Mouse (Mus musculus) kidney, adult 2 months (tissue): ENCODE results near the gene Rab11fip2. TPM values are rescaled to one million over a fixed set of nuclear protein-coding genes. Genes with fewer than 3 reads are reported as not detected.

ENCODE experiments used
- DNase-seq: peaks from one replicate; pipeline ENCODE4 v3.0.0; 2021
- H3K27ac ChIP-seq: fragments of 200-500 bp; 2 replicates; pipeline ENCODE4 v1.5.1; 2012; ENCODE audit warnings: low read depth, low read length, control low read depth, inconsistent platforms; ENCODE audit not compliant: insufficient read depth
- H3K27me3 ChIP-seq: fragments of 200-500 bp; replicated peaks from 2 replicates; pipeline ENCODE4 v1.6.1; 2012; ENCODE audit warnings: mild to moderate bottlenecking, moderate library complexity, low read length, inconsistent platforms; ENCODE audit not compliant: control insufficient read depth, insufficient read depth
- H3K36me3 ChIP-seq: fragments of 200-500 bp; 2 replicates; pipeline ENCODE4 v1.6.1; 2012; ENCODE audit warnings: mild to moderate bottlenecking, moderate library complexity, low read length, inconsistent platforms; ENCODE audit not compliant: control insufficient read depth, insufficient read depth
- H3K4me1 ChIP-seq: fragments of 200-500 bp; 2 replicates; pipeline ENCODE4 v1.6.1; 2011; ENCODE audit warnings: low read length; ENCODE audit not compliant: control insufficient read depth, insufficient read depth
- H3K4me3 ChIP-seq: fragments of 200-500 bp; 2 replicates; pipeline ENCODE4 v1.5.1; 2011; ENCODE audit warnings: mild to moderate bottlenecking, low read depth, low read length, control low read depth; ENCODE audit not compliant: insufficient read depth
- CTCF ChIP-seq: fragments of 200-500 bp; conservative IDR thresholded peaks from 2 replicates; pipeline ENCODE4 v1.5.1; 2011; ENCODE audit warnings: low read depth, mild to moderate bottlenecking, control low read depth, low read length, moderate library complexity, mixed read lengths; ENCODE audit not compliant: insufficient read depth, insufficient read length
- POLR2A ChIP-seq: fragments of 200-500 bp; IDR thresholded peaks from one replicate; pipeline ENCODE4 v1.6.1; 2011; ENCODE audit warnings: low read depth, low read length, control low read depth
- WGBS: fragments of 180-500 bp; shearing (Covaris S2); methylation state at CpG from one replicate; pipeline ENCODE4 v1.1.7; 2018; 5-methylcytosine and 5-hydroxymethylcytosine counted together
- polyA plus RNA-seq: library from polyadenylated mRNA; depleted of rRNA; stranded (reverse); fragments of >200 nt; gene quantifications from 2 replicates; pipeline ENCODE4 v1.2.3, GENCODE M21; 2012

Rab11fip2 gene
- polyA plus RNA-seq, 1 experiment, result 5.3 TPM

DNA sequence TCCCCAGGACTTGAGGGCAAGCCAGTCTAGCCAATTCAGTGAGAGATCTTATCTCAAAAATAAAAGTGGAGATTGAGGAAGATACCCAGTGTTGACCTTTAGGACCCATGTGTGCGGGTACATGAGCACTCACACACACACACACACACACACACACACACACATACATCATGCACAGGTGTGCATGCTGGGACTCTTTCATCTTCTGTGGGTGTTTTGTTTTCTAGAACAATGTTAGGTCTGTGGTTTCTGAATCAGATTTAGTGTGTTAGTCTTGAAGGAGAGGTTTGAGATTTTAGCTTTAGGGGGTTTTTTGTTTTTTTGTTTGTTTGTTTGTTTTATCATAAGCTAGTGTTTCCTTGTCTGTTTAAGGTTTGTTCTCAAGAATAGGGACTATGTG lies 17.3 kb downstream of the Rab11fip2 start:
- no peak for TF ChIP-seq CTCF
- no peak for TF ChIP-seq POLR2A
- DNase-seq, result no peak
- Histone ChIP-seq H3K27ac (no peak overlapping the region), H3K27me3 (no peaks in the 10 kb centered on the region), H3K36me3 (no peaks in the 10 kb centered on the region), H3K4me3 (no peak overlapping the region), H3K4me1 (no peaks in the 10 kb centered on the region)
- WGBS, result 90% methylated on average over 1 of the region's 1 CpGs

DNA sequence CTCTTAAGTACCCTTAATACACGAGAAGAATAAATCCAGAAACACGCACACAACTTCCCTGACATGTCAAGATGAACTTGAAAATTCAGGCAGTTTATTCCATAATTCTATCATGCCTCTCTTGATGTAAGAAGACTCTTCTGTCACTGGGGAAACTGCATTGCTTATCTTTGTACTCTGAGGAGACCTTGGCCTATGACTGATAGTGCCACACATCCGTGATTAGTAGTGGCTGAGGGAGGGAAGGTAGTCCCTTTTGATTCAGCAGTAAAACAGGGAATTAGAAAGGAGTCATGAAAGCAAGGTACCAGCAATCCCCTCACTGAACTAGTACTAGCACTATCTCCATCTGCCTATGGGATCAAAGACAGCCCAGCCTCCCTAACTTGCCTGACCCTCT lies 22.6 kb downstream of the Rab11fip2 start:
- Histone ChIP-seq H3K36me3 (no peaks in the 10 kb centered on the region), H3K4me1 (no peaks in the 10 kb centered on the region), H3K27ac (no peak overlapping the region), H3K27me3 (no peaks in the 10 kb centered on the region), H3K4me3 (no peak overlapping the region)
- no peak for DNase-seq
- 87% methylated on average over 3 of the region's 3 CpGs for WGBS
- no peak for TF ChIP-seq CTCF
- TF ChIP-seq POLR2A, result no peak

DNA sequence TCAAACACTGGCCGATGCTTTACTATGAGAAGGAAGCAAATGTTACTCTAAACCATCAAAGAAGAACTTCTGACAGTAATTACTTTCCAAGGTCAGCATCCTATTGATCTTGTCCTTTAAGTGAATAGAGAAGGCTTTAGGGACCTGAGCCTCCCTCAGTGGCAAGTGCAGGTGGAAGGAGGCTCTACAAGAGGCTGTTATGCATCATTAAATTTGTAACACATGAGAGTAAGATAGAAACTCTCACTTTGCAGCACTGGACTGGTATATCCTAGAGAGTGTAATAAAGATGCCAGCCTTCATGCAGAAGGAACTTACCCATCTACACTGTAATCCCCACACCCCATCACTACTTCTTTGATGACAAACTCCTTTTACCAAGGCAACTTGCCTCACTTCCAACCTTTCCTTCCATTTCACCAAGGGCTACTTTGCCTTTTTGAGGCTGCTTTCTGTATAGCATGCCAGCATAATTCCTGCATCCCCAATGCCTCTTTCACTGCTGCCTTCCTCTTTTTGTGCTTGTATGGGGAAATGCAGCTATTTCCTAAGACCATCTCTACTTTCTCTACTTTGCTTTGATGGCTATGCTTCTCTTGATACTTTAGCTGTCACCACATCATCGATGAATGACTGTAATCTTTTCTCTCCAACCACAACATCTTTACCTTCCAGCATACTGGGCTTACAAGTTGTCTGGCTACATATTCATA lies 25.4 kb downstream of the Rab11fip2 start:
- 68% methylated on average over 2 of the region's 2 CpGs for WGBS
- TF ChIP-seq CTCF (no peak), POLR2A (no peak)
- Histone ChIP-seq H3K4me3 (no peak overlapping the region), H3K4me1 (no peaks in the 10 kb centered on the region), H3K27ac (no peak overlapping the region), H3K36me3 (peaks cover 1% of the 10 kb centered on the region; the same call in 1 of the 2 replicates), H3K27me3 (no peaks in the 10 kb centered on the region)
- no peak for DNase-seq

DNA sequence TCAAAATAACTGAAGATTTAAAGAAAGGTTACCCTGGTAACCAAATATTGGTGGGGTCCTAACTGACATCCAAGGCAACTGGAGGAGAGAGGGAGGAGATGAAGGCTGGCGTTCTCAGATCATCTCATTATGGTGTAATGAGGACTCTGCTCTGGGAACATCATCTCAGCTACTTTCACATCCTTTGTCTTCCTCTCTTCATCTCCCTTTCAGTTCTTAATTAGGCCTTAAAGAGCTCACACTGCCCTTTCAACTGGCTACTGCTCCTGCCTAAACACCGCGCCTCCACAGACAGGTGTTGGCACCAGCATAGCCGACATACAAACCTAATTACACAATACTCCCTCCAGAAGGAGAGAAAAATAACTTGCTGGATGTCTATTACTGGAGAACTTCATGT lies 31.9 kb downstream of the Rab11fip2 start:
- H3K4me1 ChIP-seq, result no peaks in the 10 kb centered on the region
- no peak overlapping the region for H3K4me3 ChIP-seq
- peaks cover 2% of the 10 kb centered on the region; the same call in 1 of the 2 replicates for H3K36me3 ChIP-seq
- H3K27me3 ChIP-seq, result no peaks in the 10 kb centered on the region
- DNase-seq, result no peak
- H3K27ac ChIP-seq, result no peak overlapping the region
- TF ChIP-seq CTCF (no peak), POLR2A (no peak)
- 75% methylated on average over 4 of the region's 4 CpGs for WGBS

DNA sequence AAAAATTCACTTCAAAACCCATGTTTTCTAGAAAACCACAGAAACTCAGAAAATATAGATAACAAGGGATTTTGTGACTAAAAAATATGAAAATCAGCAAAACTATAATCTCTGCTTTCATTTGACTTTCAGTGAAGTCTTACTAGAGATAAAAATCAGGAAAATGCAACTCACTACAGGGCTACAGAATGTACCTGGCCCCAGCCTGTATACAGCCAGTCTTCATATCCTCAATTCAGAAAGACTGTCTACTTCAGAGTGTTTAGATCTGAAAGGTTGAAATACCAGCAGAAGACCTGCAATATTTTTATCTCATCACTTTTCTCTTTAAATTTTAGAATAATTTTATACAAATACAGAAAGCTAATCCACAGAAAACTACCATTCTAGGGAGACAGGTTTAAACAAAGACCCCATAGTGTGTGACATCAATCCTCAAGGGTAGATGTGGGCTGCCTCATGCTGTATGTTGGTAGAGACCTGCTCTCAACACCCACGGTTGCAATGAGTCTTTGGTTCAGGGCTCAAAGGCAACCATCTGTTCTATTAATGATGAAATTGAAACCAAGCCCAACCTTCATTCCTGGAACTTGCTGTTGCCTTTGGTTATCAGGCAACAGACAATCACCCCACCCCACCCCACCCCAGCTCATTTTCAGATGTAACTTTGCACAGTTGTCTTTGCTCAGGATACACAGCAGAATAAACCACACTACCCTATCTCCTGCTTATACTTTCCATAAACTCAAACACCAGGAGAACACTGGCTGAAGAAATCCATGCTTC lies 38.0 kb downstream of the Rab11fip2 start:
- H3K27ac ChIP-seq, result no peak overlapping the region
- H3K27me3 ChIP-seq, result no peaks in the 10 kb centered on the region
- no peak for DNase-seq
- no peaks in the 10 kb centered on the region for H3K4me1 ChIP-seq
- no peak for TF ChIP-seq CTCF
- 67% methylated on average over 1 of the region's 1 CpGs for WGBS
- no peaks in the 10 kb centered on the region; the same call in 1 of the 2 replicates for H3K36me3 ChIP-seq
- H3K4me3 ChIP-seq, result no peak overlapping the region

DNA sequence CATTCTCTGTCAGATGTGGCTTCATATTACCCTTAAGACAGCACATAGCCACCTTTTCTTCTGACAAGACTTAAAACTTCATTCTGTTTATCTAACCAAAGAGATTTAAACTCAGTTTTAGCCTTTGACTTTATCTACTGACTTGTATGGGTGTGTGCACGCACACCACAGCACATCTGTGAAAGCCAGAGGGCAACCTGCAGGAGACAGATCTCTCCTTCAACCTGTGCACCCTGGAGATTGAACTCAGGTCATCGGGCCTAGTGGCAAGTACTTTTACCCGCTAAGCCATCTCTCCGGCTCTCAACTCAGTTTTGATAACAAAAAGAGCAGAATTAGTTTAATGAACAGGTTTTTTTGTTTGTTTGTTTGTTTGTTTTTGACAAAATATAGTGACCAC lies 43.5 kb downstream of the Rab11fip2 start:
- H3K36me3 ChIP-seq, result no peaks in the 10 kb centered on the region
- DNase-seq, result no peak
- H3K27me3 ChIP-seq, result no peaks in the 10 kb centered on the region
- H3K4me3 ChIP-seq, result no peak overlapping the region
- no peak overlapping the region for H3K27ac ChIP-seq
- no peak for TF ChIP-seq CTCF
- no peak for TF ChIP-seq POLR2A
- no peaks in the 10 kb centered on the region for H3K4me1 ChIP-seq
- 95% methylated on average over 4 of the region's 4 CpGs for WGBS

DNA sequence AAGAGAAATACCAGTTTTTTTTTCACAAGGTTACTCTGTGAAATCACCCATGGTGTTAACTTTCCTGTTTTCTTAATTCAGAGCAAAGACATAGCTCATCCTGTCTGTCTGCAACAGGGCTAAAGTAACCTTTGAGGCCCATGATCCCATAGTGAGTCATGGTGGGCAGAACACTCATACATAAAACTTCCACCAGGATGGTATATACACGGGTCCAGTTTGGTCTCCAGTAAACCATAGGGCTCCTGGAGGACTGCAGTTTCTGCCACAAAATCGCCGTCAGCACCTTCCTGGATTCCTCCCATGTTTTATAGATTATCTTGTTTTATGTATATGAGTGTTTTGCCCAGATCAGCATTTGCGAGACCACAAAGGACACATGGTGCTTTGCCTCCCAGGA lies 45.2 kb downstream of the Rab11fip2 start:
- H3K4me3 ChIP-seq, result no peak overlapping the region
- no peaks in the 10 kb centered on the region for H3K36me3 ChIP-seq
- H3K27ac ChIP-seq, result no peak overlapping the region
- 88% methylated on average over 4 of the region's 4 CpGs for WGBS
- TF ChIP-seq POLR2A (no peak), CTCF (no peak)
- H3K4me1 ChIP-seq, result no peaks in the 10 kb centered on the region
- no peak for DNase-seq
- no peaks in the 10 kb centered on the region for H3K27me3 ChIP-seq
